Mouse (Mus musculus) thymus, adult 2 months (tissue): ENCODE results near the gene Vmn2r74. TPM values are rescaled to one million over a fixed set of nuclear protein-coding genes. Genes with fewer than 3 reads are reported as not detected.

ENCODE experiments used
- DNase-seq: peaks from one replicate; pipeline ENCODE4 v3.0.0; 2021
- H3K27ac ChIP-seq: fragments of 200-500 bp; 2 replicates; pipeline ENCODE4 v1.5.1; 2012; ENCODE audit warnings: low read length, control low read depth; ENCODE audit not compliant: control insufficient read depth, insufficient read depth
- H3K27me3 ChIP-seq: fragments of 200-500 bp; 2 replicates; pipeline ENCODE4 v1.6.1; 2012; ENCODE audit warnings: mild to moderate bottlenecking, low read length, moderate library complexity, mixed read lengths; ENCODE audit not compliant: control insufficient read depth, insufficient read depth
- H3K36me3 ChIP-seq: fragments of 200-500 bp; 2 replicates; pipeline ENCODE4 v1.6.1; 2012; ENCODE audit warnings: mild to moderate bottlenecking, low read length, moderate library complexity; ENCODE audit not compliant: control insufficient read depth, insufficient read depth
- H3K4me1 ChIP-seq: fragments of 200-500 bp; replicated peaks from 2 replicates; pipeline ENCODE4 v1.6.1; 2012; ENCODE audit warnings: low read length; ENCODE audit not compliant: control insufficient read depth, insufficient read depth
- H3K4me3 ChIP-seq: fragments of 200-500 bp; 2 replicates; pipeline ENCODE4 v1.5.1; 2012; ENCODE audit warnings: mild to moderate bottlenecking, low read length, control low read depth, moderate library complexity; ENCODE audit not compliant: control insufficient read depth, insufficient read depth
- CTCF ChIP-seq: fragments of 200-500 bp; IDR thresholded peaks from 2 replicates; pipeline ENCODE4 v1.5.1; 2012; ENCODE audit warnings: mild to moderate bottlenecking, control low read depth, low read length, moderate library complexity, borderline replicate concordance; ENCODE audit not compliant: control insufficient read depth, poor library complexity, insufficient read depth; ENCODE audit errors: extremely low read depth
- POLR2A ChIP-seq: fragments of 200-500 bp; IDR thresholded peaks from 2 replicates; pipeline ENCODE4 v1.6.1; 2012; ENCODE audit warnings: mild to moderate bottlenecking, low read length, control low read depth, moderate library complexity; ENCODE audit not compliant: control insufficient read depth, poor library complexity, insufficient read depth; ENCODE audit errors: extremely low read depth
- WGBS: fragments of 180-500 bp; shearing (Covaris S2); methylation state at CpG from one replicate; pipeline ENCODE4 v1.1.7; 2018; 5-methylcytosine and 5-hydroxymethylcytosine counted together
- polyA plus RNA-seq: library from polyadenylated mRNA; depleted of rRNA; stranded (reverse); fragments of >200 nt; gene quantifications from 2 replicates; pipeline ENCODE4 v1.2.3, GENCODE M21; 2012; rRNA removed

Vmn2r74 gene
- not detected in 2 replicates for polyA plus RNA-seq

DNA sequence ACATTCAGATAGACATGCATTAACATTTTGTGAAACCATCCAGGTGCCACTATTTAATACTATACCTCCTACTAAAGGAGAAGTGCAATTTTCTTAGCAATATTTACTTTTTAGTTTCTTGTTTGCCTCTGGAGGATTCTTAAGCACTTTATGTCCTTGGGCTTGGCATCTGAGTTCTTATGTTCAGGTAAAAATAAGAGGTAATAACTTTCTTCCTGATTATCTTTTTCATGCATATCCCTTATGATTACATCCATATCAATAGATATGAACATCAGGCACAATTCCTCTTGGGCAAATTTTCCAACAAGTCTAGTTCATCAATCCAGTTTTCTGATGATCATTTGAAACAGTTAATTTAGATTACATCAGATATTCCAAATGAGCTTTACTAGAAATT lies at the start of gene Vmn2r74:
Vmn2r74 (minus strand) TSS at position 101 of the 400 bp plus-strand sequence.
- no peak within 1 kb of the TSS for H3K4me3 ChIP-seq
- TF ChIP-seq CTCF (no peak), POLR2A (no peak)
- no peak within 1 kb of the TSS for H3K27ac ChIP-seq
- no peaks in the 10 kb centered on the region for H3K4me1 ChIP-seq
- no peak for DNase-seq
- no peaks in the 10 kb centered on the region for H3K27me3 ChIP-seq
- no peaks in the 10 kb centered on the region for H3K36me3 ChIP-seq

DNA sequence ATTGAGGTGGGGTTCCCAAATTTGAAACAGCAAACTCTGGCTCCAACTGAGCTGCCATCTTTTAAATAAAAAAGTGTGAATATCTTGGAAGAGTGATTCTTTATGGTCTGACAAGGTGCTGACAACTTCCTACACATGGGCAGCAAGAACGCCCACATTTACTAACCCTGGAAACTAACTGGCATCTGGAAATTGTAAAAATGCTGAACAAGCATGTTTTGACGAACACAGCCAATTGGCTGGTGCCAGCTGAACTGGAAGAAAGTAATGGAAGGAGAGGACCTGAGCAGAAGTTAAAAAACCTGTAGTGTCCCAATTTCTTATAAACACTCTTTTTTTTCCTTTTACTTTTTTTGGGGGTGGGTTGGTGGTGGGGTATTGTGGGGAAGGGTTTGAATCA lies 46.1 kb upstream of the Vmn2r74 start:
- no peak for DNase-seq
- H3K4me1 ChIP-seq = no peaks in the 10 kb centered on the region
- 84% methylated on average over 2 of the region's 2 CpGs for WGBS
- TF ChIP-seq POLR2A (no peak), CTCF (no peak)
- H3K27me3 ChIP-seq = no peaks in the 10 kb centered on the region
- no peak overlapping the region for H3K4me3 ChIP-seq
- no peak overlapping the region for H3K27ac ChIP-seq
- H3K36me3 ChIP-seq = no peaks in the 10 kb centered on the region

Other genes with a start within 250 kb of the Vmn2r74 start
- not detected in 2 replicates for gene Vmn2r72, start 206.5 kb downstream of the Vmn2r74 start, polyA plus RNA-seq
- gene Vmn2r73, start 85.4 kb downstream of the Vmn2r74 start, polyA plus RNA-seq = not detected in 2 replicates
- not detected in 2 replicates for gene Vmn2r75, start 210.1 kb upstream of the Vmn2r74 start, polyA plus RNA-seq